Mouse (Mus musculus): ENCODE results near the gene Kri1.

The Kri1 gene

DNA sequence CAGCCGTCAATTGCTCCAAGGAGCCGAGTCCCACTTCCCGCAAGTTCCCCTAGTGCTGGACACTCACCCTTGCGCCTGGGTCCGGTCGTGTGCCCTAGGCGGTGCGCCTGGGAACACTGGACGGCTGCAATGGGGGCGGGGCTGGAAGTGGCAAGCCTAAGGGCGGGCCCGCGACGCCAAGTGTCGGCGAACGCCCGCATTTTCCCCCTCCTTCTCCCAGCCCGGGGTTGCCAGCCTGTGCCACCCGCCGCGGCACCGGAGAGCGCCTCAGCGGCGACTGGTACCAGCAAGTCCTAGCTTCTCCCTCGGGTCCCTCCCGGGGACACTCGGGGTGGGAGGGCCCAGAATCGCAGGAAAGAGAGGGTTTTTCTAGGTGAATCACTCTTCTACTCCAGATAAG is 39.4 kb downstream of the Kri1 start, which contains the start of gene S1pr5:
S1pr5 (minus strand) TSS at position 118 of the 400 bp plus-strand sequence.
- no peak for ATAC-seq (ENCODE audit: insufficient number of reproducible peaks, low FRiP score, low TSS enrichment)

DNA sequence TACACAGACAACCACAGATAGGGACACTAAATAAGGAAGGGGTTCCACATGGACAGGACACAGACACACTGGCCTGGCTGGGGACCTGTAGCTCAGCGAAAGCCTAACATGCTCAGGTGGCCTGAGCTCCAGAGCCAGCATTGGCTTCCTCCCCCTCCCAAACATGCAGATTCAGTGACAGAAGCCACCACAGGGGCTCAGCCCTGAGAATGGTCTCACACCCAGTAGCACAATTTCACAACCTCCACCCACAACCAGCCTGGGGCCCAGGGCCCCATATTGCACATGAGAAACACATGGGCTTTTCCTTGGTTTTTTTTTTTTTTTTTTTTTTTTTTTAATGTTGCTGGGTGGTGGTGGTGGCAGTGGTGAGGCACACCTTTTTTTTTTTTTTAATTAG is 41.4 kb downstream of the Kri1 start:
- no peak for ATAC-seq (ENCODE audit: insufficient number of reproducible peaks, low FRiP score, low TSS enrichment)

DNA sequence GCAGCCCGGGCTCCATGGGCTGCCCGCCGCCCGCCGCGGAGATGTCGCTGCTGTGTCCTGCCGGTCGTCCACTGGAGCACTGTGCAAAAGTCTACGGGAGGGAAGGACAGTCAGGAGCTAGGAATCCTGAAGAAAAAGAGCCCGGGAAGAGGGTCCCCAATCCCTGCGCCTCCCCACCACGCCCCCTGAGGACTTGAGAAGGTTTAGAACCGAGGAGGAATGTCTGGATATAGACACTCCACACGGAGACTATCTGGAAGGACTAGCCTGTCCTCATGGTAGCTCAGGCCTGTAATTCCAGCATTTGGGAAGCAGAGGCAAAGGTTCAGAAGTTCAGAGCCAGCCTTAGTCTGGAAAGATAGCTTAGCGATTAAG is 42.7 kb downstream of the Kri1 start:
- ATAC-seq (ENCODE audit: insufficient number of reproducible peaks, low FRiP score, low TSS enrichment), result no peak

DNA sequence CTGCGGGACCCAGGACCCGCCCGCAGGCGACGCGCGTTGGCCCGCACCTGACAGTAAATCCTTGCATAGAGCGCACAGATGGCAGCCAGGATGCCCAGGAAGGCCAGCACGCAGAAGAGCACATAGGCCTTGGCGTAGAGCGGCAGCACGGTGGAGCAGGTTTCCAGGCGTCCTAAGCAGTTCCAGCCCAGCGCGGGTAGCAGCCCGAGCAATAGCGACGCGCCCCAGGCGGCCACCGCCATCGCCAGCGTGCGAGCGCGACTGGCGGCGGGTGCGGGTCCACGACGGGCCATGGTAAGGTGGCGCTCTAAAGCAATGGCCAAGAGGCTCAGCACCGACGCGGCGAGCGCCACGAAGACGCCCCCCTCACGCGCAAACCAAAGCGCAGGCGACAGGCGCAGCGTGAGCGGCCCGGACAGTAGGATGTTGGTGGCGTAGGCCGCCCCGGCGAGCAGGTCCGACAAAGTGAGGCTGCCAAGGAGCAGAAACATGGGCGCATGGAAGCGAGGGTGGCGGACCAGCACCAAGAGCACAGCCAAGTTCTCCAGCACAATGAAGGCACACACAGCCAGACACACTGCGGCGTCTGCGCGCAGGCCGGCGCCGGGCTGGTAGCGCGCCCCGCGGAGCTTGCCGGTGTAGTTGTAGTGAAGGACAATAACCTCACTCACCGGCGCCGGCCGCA is 43.2 kb downstream of the Kri1 start:
- ATAC-seq (ENCODE audit: insufficient number of reproducible peaks, low FRiP score, low TSS enrichment), result peak; percentile 54; the same call in 1 of the 2 replicates

DNA sequence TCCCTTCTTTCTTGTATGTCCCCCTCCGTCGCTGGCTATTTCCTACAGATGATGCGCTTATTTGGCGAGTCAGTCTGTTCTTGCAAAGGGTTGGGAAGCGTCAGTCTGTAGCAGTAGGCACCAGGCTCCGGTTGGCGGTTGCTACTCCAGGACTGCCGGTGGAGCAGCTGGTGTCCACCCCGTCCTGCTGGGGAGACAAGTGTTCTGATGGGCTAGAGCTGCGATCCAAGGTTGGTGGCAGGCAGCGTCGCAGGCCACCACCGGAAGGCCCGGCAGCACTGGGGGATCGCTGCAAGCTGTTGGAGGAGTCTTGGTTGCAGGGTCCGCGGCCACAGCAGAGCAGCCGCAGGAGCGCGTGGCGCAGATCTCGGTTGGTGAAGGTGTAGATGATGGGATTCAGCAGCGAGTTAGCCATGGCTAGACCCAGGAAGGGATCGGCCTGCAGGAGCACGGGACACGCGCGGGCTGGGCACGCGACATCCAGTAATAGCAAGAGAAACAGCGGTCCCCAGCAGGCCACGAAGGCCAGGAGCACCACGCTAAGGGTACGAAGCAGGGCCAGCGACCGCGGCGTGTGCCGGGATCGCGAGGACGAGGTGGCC is 43.8 kb downstream of the Kri1 start:
- peak; percentile 64; the same call in 1 of the 2 replicates for ATAC-seq (ENCODE audit: insufficient number of reproducible peaks, low FRiP score, low TSS enrichment)

DNA sequence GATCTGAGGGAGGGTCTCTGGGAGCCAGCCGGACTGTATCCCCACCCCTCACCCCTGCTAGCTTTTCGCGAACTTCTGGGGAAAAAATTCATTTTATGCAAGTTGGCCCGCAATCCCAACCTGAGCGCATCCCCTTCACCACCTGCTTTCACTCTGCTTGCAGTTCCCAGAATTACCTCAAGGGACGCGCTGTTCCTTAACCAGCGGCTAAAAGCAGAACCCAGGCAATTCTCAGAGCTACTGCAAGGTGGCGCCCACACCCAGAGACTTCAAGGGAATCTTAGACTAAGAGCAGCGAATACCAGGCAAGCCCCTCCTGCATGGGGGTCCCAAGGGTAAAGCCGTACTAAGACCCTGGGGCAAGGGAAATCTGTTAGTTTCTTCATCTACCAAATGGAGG is 46.4 kb downstream of the Kri1 start:
- ATAC-seq (ENCODE audit: insufficient number of reproducible peaks, low FRiP score, low TSS enrichment), result no peak

DNA sequence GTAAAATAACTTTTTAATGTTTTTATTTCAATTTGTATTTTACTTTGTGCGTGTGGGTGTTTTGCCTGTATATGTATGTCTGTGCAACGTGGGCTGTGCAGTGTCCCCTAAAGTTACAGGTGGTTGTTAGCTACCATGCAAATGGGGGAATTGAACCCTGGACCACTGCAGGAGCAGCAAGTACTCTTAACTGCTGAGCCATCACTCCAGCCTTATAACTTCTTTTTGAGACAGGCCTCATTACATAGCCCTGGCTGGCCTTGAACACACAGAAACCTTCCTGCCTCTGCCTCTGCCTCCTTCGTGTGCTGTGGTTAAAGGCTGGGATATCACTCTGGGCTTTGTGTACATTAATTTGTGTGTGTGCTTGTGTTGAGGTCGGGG is 48.3 kb downstream of the Kri1 start:
- no peak for ATAC-seq (ENCODE audit: insufficient number of reproducible peaks, low FRiP score, low TSS enrichment)

DNA sequence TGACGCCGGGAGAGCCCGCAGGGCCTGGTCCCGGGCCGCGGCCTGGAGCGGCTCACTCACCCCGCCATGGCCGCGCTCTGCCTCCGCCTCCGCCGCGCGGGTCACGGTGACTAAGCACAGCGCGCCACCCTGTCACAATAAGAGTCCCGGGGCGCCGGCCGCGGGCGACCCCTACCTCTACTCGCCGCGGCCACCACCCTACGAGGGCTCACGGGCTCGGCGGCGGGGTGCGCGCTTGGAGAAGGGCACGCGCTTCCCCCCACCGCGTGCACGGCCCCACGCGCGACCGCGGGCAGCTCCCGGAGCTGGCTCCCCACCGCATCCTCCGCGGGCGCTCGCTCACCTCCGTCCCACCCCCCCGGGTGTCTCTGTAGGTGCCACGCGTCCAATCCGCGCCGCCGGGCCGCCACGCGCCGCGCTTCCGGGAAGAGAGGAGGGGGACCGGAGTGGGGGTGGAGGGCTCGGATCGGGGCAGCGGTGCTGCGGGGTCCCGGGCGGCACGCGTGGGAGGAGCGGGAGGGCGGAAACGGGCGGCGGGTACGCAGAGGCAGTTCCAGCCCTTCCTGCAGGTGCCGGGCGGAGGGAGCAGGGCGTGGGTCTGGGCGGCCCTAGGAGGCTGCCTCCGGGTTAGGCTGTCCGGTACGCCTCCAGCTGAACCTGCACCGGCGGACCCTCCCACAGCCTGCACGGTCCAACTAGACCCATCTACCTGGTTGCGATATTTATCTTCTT is 48.9 kb downstream of the Kri1 start, which contains the start of gene Keap1:
Keap1 (minus strand) TSS at position 629 of the 732 bp plus-strand sequence.
- ATAC-seq (ENCODE audit: insufficient number of reproducible peaks, low FRiP score, low TSS enrichment), result peak; percentile 46

DNA sequence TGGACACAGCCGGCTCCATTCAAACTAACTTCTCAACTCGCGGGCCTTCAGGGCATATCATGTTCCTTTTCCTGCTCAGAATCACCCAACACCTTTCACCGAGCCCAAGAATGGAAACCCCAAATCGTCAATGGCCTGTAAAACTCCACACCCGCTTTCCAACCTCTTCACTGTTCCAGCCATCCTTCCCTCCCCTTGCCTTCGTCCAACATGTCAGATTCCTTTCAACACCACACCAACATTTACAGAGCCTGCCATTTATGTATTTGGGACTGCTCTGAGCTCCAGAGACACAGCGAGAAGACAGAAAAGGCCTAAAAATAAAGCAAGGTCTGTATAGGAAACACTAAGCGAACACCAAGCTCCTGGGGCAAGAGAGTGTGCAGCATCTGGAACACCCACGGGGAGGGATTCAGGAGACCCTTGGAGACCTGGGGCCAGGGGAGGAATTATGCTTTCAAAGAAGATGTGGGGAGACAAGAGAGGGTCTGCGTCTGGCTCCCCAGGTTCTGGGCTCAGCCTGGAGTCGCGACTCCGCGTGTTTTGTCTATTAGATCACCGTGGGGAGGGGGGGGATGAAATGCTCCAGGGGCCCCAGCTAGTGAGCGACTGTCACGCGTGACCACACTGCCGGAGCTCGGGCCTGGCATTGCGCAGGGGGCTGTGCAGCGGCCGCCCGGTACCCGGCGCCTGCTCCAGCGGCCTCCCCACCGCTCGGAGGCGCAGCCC is 49.6 kb downstream of the Kri1 start:
- peak; percentile 23; the same call in 1 of the 2 replicates for ATAC-seq (ENCODE audit: insufficient number of reproducible peaks, low FRiP score, low TSS enrichment)

DNA sequence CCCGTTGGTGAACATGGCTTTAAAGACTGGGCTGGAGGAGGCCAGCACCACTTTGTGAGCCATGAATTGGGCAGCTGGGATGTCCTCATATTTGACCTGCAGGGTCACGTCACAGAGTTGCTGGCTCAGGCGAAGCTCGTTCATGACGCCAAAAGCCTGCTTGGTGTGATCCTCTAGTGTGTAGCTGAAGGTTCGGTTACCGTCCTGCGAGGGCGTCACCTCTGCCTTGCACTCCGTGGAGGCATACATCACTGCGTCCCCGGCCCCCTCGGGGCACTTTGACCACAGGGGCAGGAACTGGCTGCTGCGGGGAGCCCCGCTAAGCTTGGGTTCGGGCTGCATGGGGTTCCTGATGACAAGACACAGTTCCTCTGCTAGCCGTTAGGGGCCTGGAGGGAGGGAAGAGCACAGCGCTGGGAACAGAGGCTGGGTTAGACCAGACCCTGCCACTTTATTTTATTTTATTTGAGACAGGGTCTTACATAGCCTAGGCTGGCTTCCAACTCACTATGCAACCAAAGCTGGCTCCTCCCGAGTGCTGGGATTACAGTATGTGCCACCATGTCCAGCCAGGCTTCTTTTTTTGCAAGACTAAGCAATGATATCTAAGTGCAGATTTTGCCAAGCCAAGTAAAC is 50.3 kb downstream of the Kri1 start:
- ATAC-seq (ENCODE audit: insufficient number of reproducible peaks, low FRiP score, low TSS enrichment), result no peak; the same call in 1 of the 2 replicates

DNA sequence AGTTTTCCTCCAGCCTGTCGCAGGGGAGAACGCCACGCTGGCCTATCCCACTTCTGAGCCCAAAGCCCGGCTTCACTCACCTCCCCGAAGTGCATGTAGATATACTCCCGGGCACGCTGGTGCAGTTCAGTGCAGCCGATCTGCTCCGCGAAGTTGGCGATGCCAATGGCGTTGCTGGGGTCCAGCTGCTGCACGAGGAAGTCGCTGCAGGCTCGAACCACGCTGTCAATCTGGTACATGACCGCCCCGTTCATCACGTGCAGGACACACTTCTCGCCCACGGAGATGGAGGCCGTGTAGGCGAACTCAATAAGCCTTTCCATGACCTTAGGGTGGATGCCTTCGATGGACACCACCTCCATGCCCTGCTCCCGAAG is 50.8 kb downstream of the Kri1 start:
- ATAC-seq (ENCODE audit: insufficient number of reproducible peaks, low FRiP score, low TSS enrichment), result no peak

DNA sequence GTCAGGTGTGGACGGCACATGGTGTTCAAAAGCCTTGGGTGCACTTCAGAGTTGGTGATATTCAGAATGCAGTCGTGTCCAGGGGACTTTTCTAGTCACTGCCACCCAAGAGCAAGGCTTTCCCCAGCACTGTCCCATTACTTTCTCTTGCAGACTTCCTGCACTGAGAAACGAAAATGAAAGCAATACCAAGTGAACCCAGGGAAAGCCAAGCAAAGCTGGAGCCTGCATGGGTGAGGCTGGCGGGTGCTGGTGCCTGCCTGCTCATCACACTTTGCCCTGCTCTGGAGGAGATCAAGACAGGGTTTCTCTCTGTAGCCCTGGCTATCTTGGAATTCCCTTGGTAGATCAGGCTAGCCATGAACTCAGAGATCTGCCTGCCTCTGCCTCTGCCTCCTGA is 52.4 kb downstream of the Kri1 start:
- ATAC-seq (ENCODE audit: insufficient number of reproducible peaks, low FRiP score, low TSS enrichment), result no peak

DNA sequence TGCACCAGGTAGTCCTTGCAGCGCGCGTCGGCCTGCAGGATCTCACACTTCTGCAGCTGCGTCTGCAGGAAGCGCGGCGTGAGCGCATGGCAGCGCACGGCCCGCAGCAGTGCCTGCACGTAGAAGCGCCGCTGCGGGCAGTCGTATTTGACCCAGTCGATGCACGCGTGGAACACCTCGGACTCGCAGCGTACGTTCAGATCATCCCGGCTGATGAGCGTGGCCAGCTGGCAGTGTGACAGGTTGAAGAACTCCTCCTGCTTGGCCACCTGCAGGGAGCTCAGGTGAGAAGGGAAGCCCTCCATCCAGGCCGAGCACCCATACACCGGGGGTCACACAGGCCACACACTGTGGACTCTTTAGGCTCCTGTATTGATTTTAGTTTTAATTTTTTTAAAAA is 54.0 kb downstream of the Kri1 start:
- no peak for ATAC-seq (ENCODE audit: insufficient number of reproducible peaks, low FRiP score, low TSS enrichment)

DNA sequence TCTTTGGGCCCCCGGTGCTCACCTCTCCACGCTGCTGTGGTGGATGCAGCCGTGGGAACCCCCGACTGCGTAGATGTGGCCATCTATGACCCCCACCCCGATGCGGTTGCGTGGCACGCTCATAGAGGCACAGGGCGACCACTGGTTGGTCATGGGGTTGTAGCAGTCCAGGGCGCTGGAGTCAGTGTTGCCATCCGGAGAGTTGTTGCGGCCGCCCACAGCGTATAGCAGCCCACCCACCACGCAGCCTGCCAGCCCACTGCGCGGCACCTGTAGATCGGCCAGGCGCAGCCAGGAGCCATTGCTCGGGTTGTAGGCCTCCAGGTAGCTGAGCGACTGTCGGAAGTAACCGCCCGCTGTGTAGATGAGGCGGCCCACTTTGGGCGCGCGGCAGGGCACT is 54.4 kb downstream of the Kri1 start:
- no peak for ATAC-seq (ENCODE audit: insufficient number of reproducible peaks, low FRiP score, low TSS enrichment)

DNA sequence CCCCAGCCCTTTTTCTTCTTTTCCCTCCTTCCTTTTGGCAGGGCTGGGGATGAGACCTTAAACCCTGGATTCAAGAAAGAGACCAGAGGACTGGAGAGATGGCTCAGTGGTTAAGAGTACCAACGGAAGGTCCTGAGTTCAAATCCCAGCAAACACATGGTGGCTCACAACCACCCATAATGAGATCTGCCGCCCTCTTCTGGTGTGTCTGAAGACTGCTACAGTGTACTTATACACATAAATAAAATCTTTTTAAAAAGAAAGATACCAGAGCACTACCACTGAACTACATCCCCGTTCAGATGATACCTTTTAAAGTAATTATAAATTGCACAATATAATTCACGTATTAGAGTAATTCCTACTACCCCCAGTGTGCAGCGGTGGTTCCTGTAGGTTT is 54.9 kb downstream of the Kri1 start:
- no peak for ATAC-seq (ENCODE audit: insufficient number of reproducible peaks, low FRiP score, low TSS enrichment)

DNA sequence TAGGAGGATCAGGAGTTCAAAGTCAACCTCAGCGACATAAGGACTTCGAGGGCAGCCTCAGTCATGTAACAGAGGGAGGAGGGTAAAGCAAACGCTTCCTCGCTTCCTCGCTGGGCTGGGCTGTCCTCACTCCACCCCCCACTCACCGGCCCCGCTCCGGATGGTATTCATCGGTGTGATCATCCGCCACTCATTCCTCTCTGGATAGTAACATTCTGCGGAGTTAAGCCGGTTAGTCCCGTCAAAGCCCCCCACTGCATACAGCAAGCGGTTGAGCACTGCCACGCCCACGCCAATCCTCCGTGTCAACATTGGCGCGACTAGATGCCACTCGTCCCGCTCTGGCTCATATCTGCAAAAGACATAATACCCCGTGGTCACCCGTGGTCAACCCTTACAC is 56.2 kb downstream of the Kri1 start:
- no peak for ATAC-seq (ENCODE audit: insufficient number of reproducible peaks, low FRiP score, low TSS enrichment)

DNA sequence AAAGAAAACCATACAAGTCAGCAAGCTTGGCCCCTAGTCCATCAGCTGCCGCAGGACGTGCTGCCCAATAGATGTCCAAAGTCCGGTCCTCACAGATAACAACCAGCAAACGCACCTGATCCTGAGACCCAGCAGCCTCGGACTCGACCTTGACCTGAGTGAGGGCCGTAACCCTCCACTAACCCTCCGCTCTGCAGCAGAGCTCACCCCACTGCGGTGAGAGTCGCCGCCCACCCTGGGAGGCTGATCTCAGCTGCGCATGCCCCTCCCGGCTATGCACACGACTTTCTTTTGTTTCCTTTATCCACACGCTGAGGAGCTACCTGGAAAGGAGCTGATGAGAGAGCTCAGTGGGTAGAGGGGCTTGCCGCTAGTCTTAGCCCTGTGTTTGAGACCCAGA is 60.4 kb downstream of the Kri1 start:
- ATAC-seq (ENCODE audit: insufficient number of reproducible peaks, low FRiP score, low TSS enrichment), result no peak

DNA sequence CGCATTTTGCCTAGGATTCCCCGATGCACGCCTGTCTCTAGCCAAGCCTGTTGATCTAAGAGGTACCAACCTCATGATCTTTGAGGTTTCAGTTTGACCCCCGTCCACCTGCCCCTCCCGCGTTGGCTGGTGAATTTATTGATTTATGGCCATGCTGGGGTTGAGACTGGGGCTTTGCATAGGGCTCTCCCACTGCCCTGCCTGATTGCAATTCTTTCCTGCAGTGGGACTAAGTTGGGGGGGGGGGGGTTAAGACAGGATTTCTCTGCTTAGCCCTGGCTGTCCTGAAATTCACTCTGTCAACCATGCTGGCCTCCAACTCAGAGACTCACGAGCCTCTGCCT is 62.4 kb downstream of the Kri1 start:
- ATAC-seq (ENCODE audit: insufficient number of reproducible peaks, low FRiP score, low TSS enrichment), result no peak

DNA sequence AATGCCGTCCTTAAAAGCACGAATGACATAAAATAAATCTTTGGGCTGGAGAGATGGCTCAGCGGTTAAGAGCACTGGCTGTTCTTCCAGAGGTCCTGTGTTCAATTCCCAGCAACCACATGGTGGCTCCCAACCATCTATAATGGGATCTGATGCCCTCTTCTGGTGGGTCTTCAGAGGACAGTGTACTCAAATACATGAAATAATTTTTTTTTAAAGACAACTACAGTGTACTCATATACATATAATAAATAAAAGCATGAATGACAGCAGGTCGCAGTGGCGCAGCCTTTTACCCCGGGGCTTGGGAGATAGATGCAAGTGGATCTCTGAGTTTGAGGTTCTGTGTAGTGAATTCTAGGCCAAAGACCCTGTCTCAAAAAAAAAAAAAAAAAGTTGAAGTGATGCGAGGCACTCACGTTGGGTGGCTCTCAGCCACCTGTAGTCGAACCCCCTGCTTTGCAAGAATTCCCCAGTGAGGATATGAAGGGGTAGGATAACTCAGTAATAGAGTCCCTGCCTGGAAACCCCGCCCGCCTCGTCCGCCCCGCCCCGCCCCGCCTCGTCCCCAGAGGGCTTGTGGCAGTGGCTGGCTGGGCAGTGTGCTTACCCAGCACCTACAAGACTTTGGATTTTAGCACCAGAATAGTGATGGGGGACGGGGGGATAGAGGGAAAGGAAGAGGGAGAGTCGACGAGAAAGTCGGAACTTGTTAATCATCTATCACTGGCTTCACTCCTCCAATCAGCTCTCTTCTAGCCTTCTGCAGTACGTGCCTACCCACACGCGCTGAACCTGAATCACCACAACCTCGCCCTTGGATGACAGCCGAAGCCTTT is 63.0 kb downstream of the Kri1 start:
- no peak for ATAC-seq (ENCODE audit: insufficient number of reproducible peaks, low FRiP score, low TSS enrichment)

DNA sequence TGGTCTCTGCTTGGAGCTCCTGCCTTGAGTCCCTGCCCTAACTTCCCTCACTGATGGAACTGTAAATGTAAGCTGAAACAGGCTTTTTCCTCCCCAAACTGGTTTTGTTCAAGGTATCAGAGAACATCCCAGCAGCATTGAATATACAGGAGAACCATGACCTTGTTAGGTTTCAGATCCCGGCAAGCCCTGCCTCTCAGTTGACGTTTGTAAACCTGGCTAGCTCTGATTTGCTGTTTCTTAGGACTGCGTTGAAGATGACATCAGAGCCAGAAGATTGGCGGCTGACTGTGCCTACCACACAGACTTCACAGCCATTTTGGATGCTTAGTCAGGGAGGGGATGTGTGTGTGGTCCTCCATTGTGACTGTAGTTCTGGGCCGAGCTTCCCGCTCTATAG is 63.9 kb downstream of the Kri1 start:
- no peak for ATAC-seq (ENCODE audit: insufficient number of reproducible peaks, low FRiP score, low TSS enrichment)

Measured in cerebellum, adult (tissue).